In genomic region chr19:10398296-10398695, GRCm38 (mm10) we compare ENCODE assay signal across 14 mouse cellular contexts. TPM values are rescaled to one million over a fixed set of nuclear protein-coding genes. Genes with fewer than 3 reads are reported as not detected.
DNase-seq lines count a peak whose midpoint lies in the region; ATAC-seq and TF ChIP-seq lines count a peak whose summit lies in the region.
"Had no signal": no experiment of that assay in that cellular context is flagged by ENCODE, and none has a peak within 500 bp of the region (broad histone marks: within the 10 kb centered on the region; RNA-seq: fewer than 3 reads in every experiment).

No protein-coding gene starts in this region.

- H3K36me3 ChIP-seq in heart, adult 2 months (ENCODE audit: control insufficient read depth, insufficient read depth, low read length), result no peaks in the 10 kb centered on the region
- no peaks in the 10 kb centered on the region for H3K36me3 ChIP-seq in hindbrain, embryonic 13.5 days
- H3K36me3 ChIP-seq: heart, embryonic 13.5 days; midbrain, embryonic 10.5 days had no signal

- no peaks in the 10 kb centered on the region; the same call in 1 of the 2 replicates for H3K79me2 ChIP-seq in heart, adult 2 months (replicated peaks; ENCODE audit: control insufficient read depth, insufficient read depth, low read length)

- intact Hi-C loops in heart, adult 2 months (cut with DNase I), result no loop called here
- intact Hi-C loops in heart, postnatal 25 days (cut with DNase I), result no loop called here

- H3K4me1 ChIP-seq in heart, adult 2 months (ENCODE audit: control insufficient read depth, insufficient read depth, low read length), result no peaks in the 10 kb centered on the region; the same call in 1 of the 2 replicates
- H3K4me1 ChIP-seq in olfactory bulb, adult 2 months (ENCODE audit: control insufficient read depth, insufficient read depth, low read length), result peaks cover 20% of the 10 kb centered on the region
- H3K4me1 ChIP-seq in hindbrain, embryonic 13.5 days (replicated peaks), result peaks cover 30% of the 10 kb centered on the region

- TF ChIP-seq POLR2A in heart, adult 2 months (IDR thresholded peaks at IDR 0.05; ENCODE audit: insufficient read depth, low read depth, low read length), result no peak
- TF ChIP-seq POLR2A in olfactory bulb, adult 2 months (IDR thresholded peaks at IDR 0.05; ENCODE audit: insufficient read depth, low read depth, low read length), result no peak

- H3K9me3 ChIP-seq in hindbrain, embryonic 13.5 days, result no peaks in the 10 kb centered on the region
- H3K9me3 ChIP-seq: heart, embryonic 13.5 days; midbrain, embryonic 10.5 days had no signal

- 49% methylated on average over 6 of the region's 6 CpGs for WGBS in heart, adult 2 months
- WGBS in olfactory bulb, adult 2 months, result 37% methylated on average over 6 of the region's 6 CpGs
- WGBS in hindbrain, embryonic 13.5 days, result 78% methylated on average over 6 of the region's 6 CpGs

- no peak for TF ChIP-seq EP300 in heart, adult 2 months (IDR thresholded peaks at IDR 0.05; ENCODE audit: insufficient read depth, low read depth, low read length)

- no peak for DNase-seq in heart, adult 2 months
- DNase-seq in heart, postnatal 25 days (ENCODE audit: low spot score), result no peak
- DNase-seq in cerebellum, adult 9-11 months, result peak; percentile 67
- DNase-seq in frontal cortex, postnatal 14 days (ENCODE audit: low spot score in 2 of 2), result peak; percentile 68 to 86
- DNase-seq in gastrocnemius, postnatal 25 days, result no peak
- DNase-seq in kidney, adult 18-20 months, result no peak
- DNase-seq: kidney, postnatal 10 days; liver had no signal

- no peak overlapping the region for H3K4me2 ChIP-seq in hindbrain, embryonic 13.5 days
- H3K4me2 ChIP-seq: heart, embryonic 13.5 days had no signal

- no peaks in the 10 kb centered on the region for H3K27me3 ChIP-seq in heart, adult 2 months (ENCODE audit: control insufficient read depth, insufficient read depth, low read length)
- H3K27me3 ChIP-seq in hindbrain, embryonic 13.5 days, result 0 out of 2 replicates have a peak, but pooled peaks cover 4% of the 10 kb centered on the region

- ATAC-seq in hindbrain, embryonic 13.5 days (ENCODE audit: low FRiP score), result no peak
- ATAC-seq: hindbrain, postnatal 0 days; lung, postnatal 0 days had no signal

- TF ChIP-seq CTCF in heart, adult 2 months (IDR thresholded peaks at IDR 0.05), result no peak
- TF ChIP-seq CTCF in olfactory bulb, adult 2 months (IDR thresholded peaks at IDR 0.05; ENCODE audit: insufficient read depth, low read depth, low read length), result no peak

- no peak overlapping the region for H3K4me3 ChIP-seq in heart, adult 2 months
- no peak overlapping the region for H3K4me3 ChIP-seq in olfactory bulb, adult 2 months (ENCODE audit: insufficient read depth, low read depth, low read length)
- no peak overlapping the region for H3K4me3 ChIP-seq in hindbrain, embryonic 13.5 days
- H3K4me3 ChIP-seq: heart, embryonic 13.5 days; midbrain, embryonic 10.5 days had no signal

- no peak overlapping the region for H3K9ac ChIP-seq in heart, adult 2 months (ENCODE audit: low read depth, low read length)
- H3K9ac ChIP-seq in hindbrain, embryonic 13.5 days, result no peak overlapping the region
- H3K9ac ChIP-seq: heart, embryonic 13.5 days had no signal

- peak overlapping the region; percentile 33; the same call in 1 of the 2 replicates for H3K27ac ChIP-seq in heart, adult 2 months
- H3K27ac ChIP-seq in olfactory bulb, adult 2 months (ENCODE audit: insufficient read depth, low read depth, low read length), result peak overlapping the region; percentile 15
- H3K27ac ChIP-seq in hindbrain, embryonic 13.5 days, result no peak overlapping the region
- H3K27ac ChIP-seq: heart, embryonic 13.5 days; hindbrain, postnatal 0 days; midbrain, embryonic 10.5 days had no signal

RNA-seq across cellular contexts. Expression of gene Syt7, which starts 9.4 kb away (rescaled TPM):
- 10 to 100 TPM; 35.7 to 38.6 TPM for total RNA-seq in heart, adult 2 months (2021)
- polyA plus RNA-seq in heart, adult 2 months (2012; rRNA removed), result 17.6 and 20.1 TPM in 2 replicates
- 10 to 100 TPM; 45.8 to 47.0 TPM for total RNA-seq in heart, postnatal 25 days (2021)
- polyA plus RNA-seq in olfactory bulb, adult 2 months (2012; ENCODE audit: insufficient read depth, insufficient read length, low replicate concordance, missing spikeins), result 69.0 TPM in 1 of 2 replicates, not detected in the other
- total RNA-seq in gastrocnemius, postnatal 25 days (2021), result 1 to 10 TPM; 1.9 to 4.1 TPM
- 7.9 and 8.4 TPM in 2 replicates for polyA plus RNA-seq in hindbrain, embryonic 13.5 days (2015; fragmentation: Nextera tagmentation; extraction: Ambion mirVana)

RNA-seq across cellular contexts. Expression of gene Lrrc10b, which starts 59.0 kb away (rescaled TPM):
- total RNA-seq in heart, adult 2 months (2021), result 1 to 10 TPM; 1.7 to 2.3 TPM
- 0.12 and 1.2 TPM in 2 replicates for polyA plus RNA-seq in heart, adult 2 months (2012; rRNA removed)
- total RNA-seq in heart, postnatal 25 days (2021), result 1 to 10 TPM in 1 of 2 experiments, under 1 TPM in 1; 0.75 to 1.0 TPM
- not detected in 2 replicates for polyA plus RNA-seq in olfactory bulb, adult 2 months (2012; ENCODE audit: insufficient read depth, insufficient read length, low replicate concordance, missing spikeins)
- under 1 TPM; 0.13 to 0.38 TPM for total RNA-seq in gastrocnemius, postnatal 25 days (2021)
- 0.53 and 1.1 TPM in 2 replicates for polyA plus RNA-seq in hindbrain, embryonic 13.5 days (2015; fragmentation: Nextera tagmentation; extraction: Ambion mirVana)

Comparison
In these comparisons a context has a peak if more than half of its experiments do, and no peak if none do; other contexts are left out.
1. DNase-seq: peak in cerebellum, adult 9-11 months (single experiment) and frontal cortex, postnatal 14 days (2 of 2); none in heart, adult 2 months (0 of 2), heart, postnatal 25 days (single experiment), gastrocnemius, postnatal 25 days (single experiment) and kidney, adult 18-20 months (single experiment).
2. RNA of gene Syt7, which starts 9.4 kb away (total RNA-seq): 45.8 to 47.0 TPM in heart, postnatal 25 days and 35.7 to 38.6 TPM in heart, adult 2 months; 1.9 to 4.1 TPM in gastrocnemius, postnatal 25 days; every median in the first group is over 4 times any median in the second.